Mouse (Mus musculus): ENCODE data around the gene Cntnap1.
A peak's percentile ranks its signal among the peaks of the same experiment; 100 is the strongest.

Cntnap1 gene

GRCm38 (mm10) chr11:101224337-101224736 lies 54.0 kb downstream of the Cntnap1 start:
- DNase-seq, result no peak

- no peak for DNase-seq
Observed at GRCm38 (mm10) chr11:101225331-101226064, 55.2 kb downstream of the Cntnap1 start.

- DNase-seq, result peak; percentile 92
Observed at GRCm38 (mm10) chr11:101226065-101226701, 55.9 kb downstream of the Cntnap1 start, which contains the start of gene Ezh1. Gene Ezh1 (minus strand): TSS chr11:101226463.

- no peak for DNase-seq
Observed at GRCm38 (mm10) chr11:101229361-101229900, 59.1 kb downstream of the Cntnap1 start.

- no peak for DNase-seq
Observed at GRCm38 (mm10) chr11:101230061-101230511, 59.8 kb downstream of the Cntnap1 start.

GRCm38 (mm10) chr11:101230526-101230925 lies 60.2 kb downstream of the Cntnap1 start:
- no peak for DNase-seq

GRCm38 (mm10) chr11:101230991-101231871 lies 60.9 kb downstream of the Cntnap1 start:
- DNase-seq, result no peak

- peak; percentile 29 for DNase-seq
Observed at GRCm38 (mm10) chr11:101232010-101232839, 61.9 kb downstream of the Cntnap1 start.

GRCm38 (mm10) chr11:101233240-101233639 lies 62.9 kb downstream of the Cntnap1 start:
- no peak for DNase-seq

- no peak for DNase-seq
Observed at GRCm38 (mm10) chr11:101234124-101234523, 63.8 kb downstream of the Cntnap1 start.

- DNase-seq, result no peak
Observed at GRCm38 (mm10) chr11:101235429-101235828, 65.1 kb downstream of the Cntnap1 start.

- DNase-seq, result no peak
Observed at GRCm38 (mm10) chr11:101236782-101237181, 66.5 kb downstream of the Cntnap1 start.

- DNase-seq, result no peak
Observed at GRCm38 (mm10) chr11:101238071-101238647, 67.8 kb downstream of the Cntnap1 start.
